In the genomic region with DNA sequence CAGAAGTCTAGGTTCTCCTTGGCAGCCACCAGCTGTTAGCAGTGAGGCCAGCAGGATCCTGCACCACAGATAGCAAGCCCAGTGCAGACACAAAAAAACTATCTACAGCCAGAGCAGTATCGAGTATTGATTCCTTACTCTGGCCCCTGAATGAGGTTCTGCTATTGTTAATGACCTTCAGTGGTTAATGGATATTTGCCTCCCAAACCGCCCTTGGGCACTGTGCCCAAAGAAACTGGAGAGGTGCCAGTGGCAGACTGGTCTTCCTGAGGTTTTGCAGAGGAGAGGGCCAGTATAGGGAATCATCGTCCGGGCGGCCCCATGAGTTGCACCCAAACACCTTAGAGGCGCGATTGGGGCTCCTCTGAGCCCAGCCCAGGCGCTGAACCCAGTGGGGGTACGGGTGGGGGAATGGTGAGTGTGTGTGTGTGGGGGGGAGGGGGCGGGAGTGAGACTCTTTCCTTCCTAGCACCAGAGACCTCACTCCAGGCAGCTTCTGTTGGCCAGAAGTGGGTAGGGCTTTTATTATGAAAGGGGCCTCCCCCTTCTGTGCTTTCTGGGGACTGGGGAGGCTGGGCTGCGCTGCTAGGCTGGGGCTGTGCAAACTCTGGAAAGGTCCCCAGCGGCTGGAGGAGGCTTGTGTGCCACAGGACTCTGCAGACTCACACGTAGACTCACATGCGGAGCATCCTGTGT, we compare ENCODE assay signal across 8 mouse cellular contexts. TPM values are rescaled to one million over a fixed set of nuclear protein-coding genes. Genes with fewer than 3 reads are reported as not detected.
DNase-seq lines count a peak whose midpoint lies in the region; ATAC-seq and TF ChIP-seq lines count a peak whose summit lies in the region.

A gene (plus strand): TSS at position 571 of the 696 bp plus-strand sequence.

- peak within 1 kb of the TSS; percentile 21 for H3K4me3 ChIP-seq in forebrain, embryonic 12.5 days (replicated peaks)
- H3K4me3 ChIP-seq in testis, adult 2 months (ENCODE audit: control insufficient read depth, low read depth, low read length): peak within 1 kb of the TSS; percentile 6
- no peak within 1 kb of the TSS for H3K4me3 ChIP-seq in thymus, adult 2 months (ENCODE audit: control insufficient read depth, insufficient read depth, low read length)

- peak within 1 kb of the TSS; percentile 65 for H3K27ac ChIP-seq in forebrain, embryonic 12.5 days
- no peak within 1 kb of the TSS for H3K27ac ChIP-seq in testis, adult 2 months (ENCODE audit: control insufficient read depth, insufficient read depth, low read depth, low read length)
- no peak within 1 kb of the TSS for H3K27ac ChIP-seq in thymus, adult 2 months (ENCODE audit: control insufficient read depth, insufficient read depth, low read length)

- DNase-seq in Muller cell, postnatal 12 days (ENCODE audit: inconsistent ontology term): peak; percentile 82
- DNase-seq in adrenal gland, postnatal 4 days (ENCODE audit: low spot score in 2 of 2): peak; percentile 71 to 86
- DNase-seq in heart, postnatal 14 days: peak; percentile 75 to 84
- DNase-seq in kidney, postnatal 36 days: peak; percentile 78 to 92
- DNase-seq in thymus, adult 2 months: no peak

- H3K36me3 ChIP-seq in forebrain, embryonic 12.5 days (replicated peaks): no peaks in the 10 kb centered on the region
- H3K36me3 ChIP-seq in testis, adult 2 months (ENCODE audit: control insufficient read depth, insufficient read depth, low read length): no peaks in the 10 kb centered on the region
- H3K36me3 ChIP-seq in thymus, adult 2 months (ENCODE audit: control insufficient read depth, insufficient read depth, low read length): no peaks in the 10 kb centered on the region

- peak; percentile 90 for ATAC-seq in forebrain, embryonic 12.5 days (ENCODE audit: low FRiP score)
- ATAC-seq in megakaryocyte progenitor cell, adult 5-6 weeks (replicated peaks; ENCODE audit: poor library complexity): peak; percentile 55

- intact Hi-C loops in heart, postnatal 14 days (cut with DNase I): no loop called here

- H3K9ac ChIP-seq in forebrain, embryonic 12.5 days: peak within 1 kb of the TSS; percentile 29; the same call in 1 of the 2 replicates

- H3K4me2 ChIP-seq in forebrain, embryonic 12.5 days: peak within 1 kb of the TSS; percentile 50

- no peaks in the 10 kb centered on the region for H3K9me3 ChIP-seq in forebrain, embryonic 12.5 days

- no peak for TF ChIP-seq CTCF in testis, adult 2 months (IDR thresholded peaks at IDR 0.05; ENCODE audit: control insufficient read depth, insufficient read depth, insufficient replicate concordance, low read depth, low read length)
- TF ChIP-seq CTCF in thymus, adult 2 months (IDR thresholded peaks at IDR 0.05; ENCODE audit: borderline replicate concordance, control insufficient read depth, extremely low read depth, insufficient read depth, low read length, poor library complexity): no peak

- H3K27me3 ChIP-seq in forebrain, embryonic 12.5 days: 0 out of 2 replicates have a peak, but pooled peaks cover 4% of the 10 kb centered on the region
- H3K27me3 ChIP-seq in testis, adult 2 months (ENCODE audit: control insufficient read depth, insufficient read depth, low read length): no peaks in the 10 kb centered on the region
- H3K27me3 ChIP-seq in thymus, adult 2 months (ENCODE audit: control insufficient read depth, insufficient read depth, low read length): no peaks in the 10 kb centered on the region

- no peak for TF ChIP-seq POLR2A in testis, adult 2 months (IDR thresholded peaks at IDR 0.05; ENCODE audit: control insufficient read depth, low read depth, low read length)
- no peak for TF ChIP-seq POLR2A in thymus, adult 2 months (IDR thresholded peaks at IDR 0.05; ENCODE audit: control insufficient read depth, extremely low read depth, insufficient read depth, low read length, poor library complexity)

- peaks cover 11% of the 10 kb centered on the region for H3K4me1 ChIP-seq in forebrain, embryonic 12.5 days
- no peaks in the 10 kb centered on the region for H3K4me1 ChIP-seq in testis, adult 2 months (ENCODE audit: control insufficient read depth, insufficient read depth, low read length)
- H3K4me1 ChIP-seq in thymus, adult 2 months (replicated peaks; ENCODE audit: control insufficient read depth, insufficient read depth, low read length): peaks cover 3% of the 10 kb centered on the region; the same call in 1 of the 2 replicates

- 15% methylated on average over 13 of the region's 14 CpGs for WGBS in forebrain, embryonic 12.5 days
- 35% methylated on average over 14 of the region's 14 CpGs for WGBS in thymus, adult 2 months

RNA-seq across cellular contexts. Expression of the gene that starts here (rescaled TPM):
- total RNA-seq in adrenal gland, postnatal 4 days (2021): 1 to 10 TPM; 6.8 to 8.4 TPM
- polyA plus RNA-seq in forebrain, embryonic 12.5 days (2016; fragmentation: Nextera tagmentation; extraction: Ambion mirVana): 1.2 and 1.3 TPM in 2 replicates
- total RNA-seq in heart, postnatal 14 days (2021): 1 to 10 TPM; 1.7 to 1.8 TPM
- 0.25 TPM in 1 of 2 replicates, not detected in the other for total RNA-seq in megakaryocyte progenitor cell, adult 5-6 weeks (2015)
- 0.17 and 0.30 TPM in 2 replicates for total RNA-seq in megakaryocyte progenitor cell, adult 5-6 weeks (2017)
- 0.54 and 0.70 TPM in 2 replicates for polyA plus RNA-seq in testis, adult 2 months (2012; rRNA removed)
- polyA plus RNA-seq in thymus, adult 2 months (2012; rRNA removed): 0.64 and 0.69 TPM in 2 replicates

Comparison
In these comparisons a context has a peak if more than half of its experiments do, and no peak if none do; other contexts are left out.
1. Peak in ATAC-seq in megakaryocyte progenitor cell, adult 5-6 weeks; RNA of the gene not detected or under 1 TPM.